Mouse (Mus musculus) ES-E14 (cell line): ENCODE results near the gene Kcna6.

Experiments
- CHD2 ChIP-seq: IDR thresholded peaks from 2 replicates; pipeline ENCODE4 v1.6.1; 2014; ENCODE audit warnings: mild to moderate bottlenecking, low read depth, low read length, inconsistent platforms
- HCFC1 ChIP-seq: IDR thresholded peaks from 2 replicates; pipeline ENCODE4 v1.6.1; 2012; ENCODE audit warnings: low read length, inconsistent platforms, borderline replicate concordance; ENCODE audit not compliant: insufficient read depth
- MAFK ChIP-seq: IDR thresholded peaks from 2 replicates; pipeline ENCODE4 v1.6.1; 2014; ENCODE audit warnings: mild to moderate bottlenecking, low read depth, low read length, inconsistent platforms; ENCODE audit not compliant: insufficient read depth
- ZC3H11A ChIP-seq: IDR thresholded peaks from 2 replicates; pipeline ENCODE4 v1.6.1; 2012; ENCODE audit warnings: low read depth, mild to moderate bottlenecking, inconsistent platforms, low read length, borderline replicate concordance
- ZNF384 ChIP-seq: IDR thresholded peaks from 2 replicates; pipeline ENCODE4 v1.6.1; 2012; ENCODE audit warnings: low read depth, low read length, inconsistent platforms

GRCm38 (mm10) chr6:126736996-126737395 is 3.5 kb downstream of the Kcna6 start:
- TF ChIP-seq CHD2 = no peak
- no peak for TF ChIP-seq HCFC1
- no peak for TF ChIP-seq MAFK
- TF ChIP-seq ZNF384 = no peak
- no peak for TF ChIP-seq ZC3H11A
